Mouse (Mus musculus) MEL (cell line): Measurements from ENCODE around the gene Cep55. TPM values are rescaled to one million over a fixed set of nuclear protein-coding genes. Genes with fewer than 3 reads are reported as not detected.

Experiments used
- DNase-seq: peaks from one replicate; pipeline ENCODE4 v3.0.0; 2011; ENCODE audit warnings: low read depth, low spot score
- H3K27ac ChIP-seq: 2 replicates; pipeline ENCODE4 v1.5.1; 2012; ENCODE audit warnings: low read depth, mild to moderate bottlenecking, control low read depth, low read length, moderate library complexity; ENCODE audit not compliant: control insufficient read depth
- H3K27me3 ChIP-seq, 2 experiments: fragments of 150-350 bp in 1 of 2; sonication (generic) in 1 of 2; 2 replicates each; pipeline ENCODE4 v1.6.1; 2012; ENCODE audit warnings: low read length in 2 of 2, mild to moderate bottlenecking in 2 of 2, improper control_type of control experiment in 1 of 2, moderate library complexity in 1 of 2; ENCODE audit not compliant: insufficient read depth in 2 of 2, control insufficient read depth in 1 of 2
- H3K36me3 ChIP-seq, 2 experiments: 2 replicates each; pipeline ENCODE4 v1.6.1; 2012 to 2014; ENCODE audit warnings: low read length in 2 of 2, improper control_type of control experiment in 1 of 2, inconsistent platforms in 1 of 2, mild to moderate bottlenecking in 1 of 2; ENCODE audit not compliant: insufficient read depth in 2 of 2, control insufficient read depth in 1 of 2
- H3K4me1 ChIP-seq, 2 experiments: fragments of 150-350 bp in 1 of 2; sonication (generic) in 1 of 2; 2 replicates each; pipeline ENCODE4 v1.6.1; 2012; ENCODE audit warnings: low read length in 2 of 2, improper control_type of control experiment in 1 of 2, mild to moderate bottlenecking in 1 of 2; ENCODE audit not compliant: insufficient read depth in 2 of 2, control insufficient read depth in 1 of 2
- H3K4me3 ChIP-seq, 2 experiments: fragments of 150-350 bp in 1 of 2; sonication (generic) in 1 of 2; 2 replicates each; pipeline ENCODE4 v1.5.1; 2012; ENCODE audit warnings: low read depth in 2 of 2, low read length in 2 of 2, mild to moderate bottlenecking in 2 of 2, moderate library complexity in 2 of 2, control low read depth in 1 of 2, improper control_type of control experiment in 1 of 2; ENCODE audit not compliant: control insufficient read depth in 1 of 2, insufficient read depth in 1 of 2
- H3K79me2 ChIP-seq: 2 replicates; pipeline ENCODE4 v1.6.1; 2012; ENCODE audit warnings: mild to moderate bottlenecking, low read length, moderate library complexity; ENCODE audit not compliant: control insufficient read depth, poor library complexity, insufficient read depth
- H3K9ac ChIP-seq: 2 replicates; pipeline ENCODE4 v1.6.1; 2012; ENCODE audit warnings: low read depth, mild to moderate bottlenecking, control low read depth, low read length, moderate library complexity; ENCODE audit not compliant: control insufficient read depth, poor library complexity, severe bottlenecking
- H3K9me3 ChIP-seq: fragments of 150-350 bp; sonication (generic); replicated peaks from 2 replicates; pipeline ENCODE4 v1.6.1; 2012; ENCODE audit warnings: mild to moderate bottlenecking, low read length, improper control_type of control experiment, moderate library complexity; ENCODE audit not compliant: insufficient read depth
- BHLHE40 ChIP-seq: IDR thresholded peaks from 2 replicates; pipeline ENCODE4 v1.6.1; 2012; ENCODE audit warnings: low read depth, mild to moderate bottlenecking, inconsistent platforms, low read length, improper control_type of control experiment, borderline replicate concordance
- CHD1 ChIP-seq: IDR thresholded peaks from 2 replicates; pipeline ENCODE4 v1.6.1; 2012; ENCODE audit warnings: low read depth, mild to moderate bottlenecking, inconsistent platforms, low read length, improper control_type of control experiment
- CHD2 ChIP-seq: IDR thresholded peaks from 2 replicates; pipeline ENCODE4 v1.6.1; 2011; ENCODE audit warnings: low read length, improper control_type of control experiment
- CTCF ChIP-seq, 3 experiments: IDR thresholded peaks in 2 of 3; conservative IDR thresholded peaks in 1 of 3; 2 replicates each; pipeline ENCODE4 v1.5.1; 2011 to 2012; ENCODE audit warnings: low read length in 3 of 3, low read depth in 2 of 3, mild to moderate bottlenecking in 2 of 3, improper control_type of control experiment in 1 of 3, inconsistent platforms in 1 of 3, mixed read lengths in 1 of 3, moderate library complexity in 1 of 3; ENCODE audit not compliant: control insufficient read depth in 1 of 3, insufficient read depth in 1 of 3, poor library complexity in 1 of 3, severe bottlenecking in 1 of 3
- GATA1 ChIP-seq: IDR thresholded peaks from 2 replicates; pipeline ENCODE4 v1.6.1; 2011; ENCODE audit warnings: low read depth, low read length, improper control_type of control experiment
- MAFK ChIP-seq: IDR thresholded peaks from 2 replicates; pipeline ENCODE4 v1.6.1; 2011; ENCODE audit warnings: low read depth, mild to moderate bottlenecking, low read length, improper control_type of control experiment, borderline replicate concordance
- MAX ChIP-seq: IDR thresholded peaks from 2 replicates; pipeline ENCODE4 v1.6.1; 2011; ENCODE audit warnings: low read length, improper control_type of control experiment
- MAZ ChIP-seq: IDR thresholded peaks from 2 replicates; pipeline ENCODE4 v1.6.1; 2012; ENCODE audit warnings: low read depth, mild to moderate bottlenecking, inconsistent platforms, low read length, improper control_type of control experiment
- MXI1 ChIP-seq: IDR thresholded peaks from 2 replicates; pipeline ENCODE4 v1.6.1; 2011; ENCODE audit warnings: mild to moderate bottlenecking, low read depth, low read length, improper control_type of control experiment
- MYB ChIP-seq: IDR thresholded peaks from 2 replicates; pipeline ENCODE4 v1.6.1; 2011; ENCODE audit warnings: mild to moderate bottlenecking, low read depth, low read length, improper control_type of control experiment
- NRF1 ChIP-seq: IDR thresholded peaks from 2 replicates; pipeline ENCODE4 v1.6.1; 2014; ENCODE audit warnings: low read depth, mild to moderate bottlenecking, inconsistent platforms, low read length, improper control_type of control experiment, moderate library complexity; ENCODE audit not compliant: poor library complexity, insufficient read depth, severe bottlenecking
- POLR2A ChIP-seq, 2 experiments: IDR thresholded peaks; 2 replicates each; pipeline ENCODE4 v1.6.1; 2011 to 2012; ENCODE audit warnings: low read length in 2 of 2, mild to moderate bottlenecking in 2 of 2, control low read depth in 1 of 2, improper control_type of control experiment in 1 of 2, low read depth in 1 of 2, moderate library complexity in 1 of 2; ENCODE audit not compliant: control insufficient read depth in 1 of 2, insufficient read depth in 1 of 2, poor library complexity in 1 of 2
- SMC3 ChIP-seq: IDR thresholded peaks from 2 replicates; pipeline ENCODE4 v1.6.1; 2011; ENCODE audit warnings: low read depth, low read length, improper control_type of control experiment
- TCF12 ChIP-seq: IDR thresholded peaks from 2 replicates; pipeline ENCODE4 v1.6.1; 2014; ENCODE audit warnings: low read depth, mild to moderate bottlenecking, inconsistent platforms, low read length, improper control_type of control experiment, moderate library complexity
- USF1 ChIP-seq: IDR thresholded peaks from 2 replicates; pipeline ENCODE4 v1.6.1; 2014; ENCODE audit warnings: low read depth, mild to moderate bottlenecking, inconsistent platforms, low read length, improper control_type of control experiment, moderate library complexity
- USF2 ChIP-seq, 2 experiments: IDR thresholded peaks; 2 replicates each; pipeline ENCODE4 v1.6.1; 2011 to 2012; ENCODE audit warnings: improper control_type of control experiment in 2 of 2, low read length in 2 of 2, borderline replicate concordance in 1 of 2, inconsistent platforms in 1 of 2, low read depth in 1 of 2, mild to moderate bottlenecking in 1 of 2; ENCODE audit not compliant: insufficient read depth in 1 of 2
- ZKSCAN1 ChIP-seq: IDR thresholded peaks from 2 replicates; pipeline ENCODE4 v1.6.1; 2012; ENCODE audit warnings: low read depth, mild to moderate bottlenecking, inconsistent platforms, low read length, improper control_type of control experiment, moderate library complexity
- ZMIZ1 ChIP-seq: IDR thresholded peaks from 2 replicates; pipeline ENCODE4 v1.6.1; 2012; ENCODE audit warnings: low read depth, mild to moderate bottlenecking, inconsistent platforms, low read length, improper control_type of control experiment, moderate library complexity
- polyA plus RNA-seq, 2 experiments: library from polyadenylated mRNA; stranded (reverse) in 1 of 2; unstranded in 1 of 2; fragments of >175 nt in 1 of 2; fragments of >200 nt in 1 of 2; gene quantifications; 2 replicates each; pipeline versions ENCODE4 v1.2.1 to v1.2.4; 2012; ENCODE audit warnings: low replicate concordance in 2 of 2, low read depth in 1 of 2; ENCODE audit not compliant: insufficient read length in 2 of 2, insufficient read depth in 1 of 2, missing spikeins in 1 of 2
- total RNA-seq: library from RNA; depleted of rRNA; stranded (reverse); fragments of 300-350 nt; gene quantifications from 2 replicates; pipeline ENCODE4 v1.2.3, GENCODE M21; 2012

Gene Cep55
- total and polyA plus RNA-seq, 3 experiments = 11.1 to 17.1 TPM; not detected in 1

DNA sequence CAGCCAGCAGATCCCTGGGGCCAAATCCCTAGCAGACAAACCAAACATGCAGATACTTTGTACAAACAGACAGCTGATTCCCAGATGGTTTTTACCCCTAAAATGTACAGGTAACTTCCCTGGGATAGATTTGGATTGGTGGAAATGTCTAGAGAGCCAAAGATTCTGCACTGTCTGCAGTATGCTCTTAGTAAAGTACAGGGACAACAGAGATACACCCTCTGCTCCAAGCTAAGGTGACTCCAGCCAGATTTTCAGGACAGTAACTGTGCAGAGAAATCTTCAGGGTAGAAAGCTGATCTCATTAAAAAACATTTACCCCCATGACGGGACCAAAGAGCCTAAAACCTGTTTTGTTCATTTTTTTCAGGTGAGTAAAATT lies 38.9 kb upstream of the Cep55 start:
- no peaks in the 10 kb centered on the region for H3K27me3 ChIP-seq
- DNase-seq = no peak
- no peaks in the 10 kb centered on the region for H3K4me1 ChIP-seq
- H3K36me3 ChIP-seq = no peaks in the 10 kb centered on the region
- no peak overlapping the region for H3K9ac ChIP-seq
- no peaks in the 10 kb centered on the region for H3K9me3 ChIP-seq
- no peak overlapping the region for H3K27ac ChIP-seq
- H3K4me3 ChIP-seq = no peak overlapping the region
- TF ChIP-seq BHLHE40 (no peak), TCF12 (no peak), CHD2 (no peak), ZMIZ1 (no peak), MAFK (no peak), MXI1 (no peak), USF2 (IDR thresholded peaks at IDR 0.05; ENCODE audit: borderline replicate concordance in 1 of 2, insufficient read depth in 1 of 2, low read depth in 1 of 2, low read length in 2 of 2) (no peak), MYB (no peak), USF1 (no peak), MAZ (no peak)
- no peaks in the 10 kb centered on the region for H3K79me2 ChIP-seq

DNA sequence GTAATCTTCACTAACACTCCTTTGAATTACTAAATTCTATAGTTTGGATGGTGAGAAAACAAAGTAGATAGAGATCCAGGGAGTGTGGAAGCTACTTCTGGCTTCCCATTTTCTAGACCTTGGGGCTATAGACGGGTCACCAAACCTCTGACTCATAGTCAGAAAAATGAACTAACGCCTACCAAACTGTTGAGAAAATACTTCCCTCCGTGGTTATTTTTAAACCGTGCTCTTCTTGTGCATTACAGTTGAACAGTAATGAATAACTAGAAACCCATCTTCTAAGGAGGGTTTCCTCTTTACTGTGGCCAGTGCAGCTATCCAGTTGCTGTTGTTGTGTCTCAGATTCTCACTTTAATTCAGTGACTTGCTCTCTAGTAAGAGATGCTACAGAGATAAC lies 32.1 kb upstream of the Cep55 start:
- H3K4me3 ChIP-seq = no peak overlapping the region
- H3K27ac ChIP-seq = no peak overlapping the region
- no peaks in the 10 kb centered on the region for H3K79me2 ChIP-seq
- TF ChIP-seq CHD1 (no peak), ZMIZ1 (no peak), NRF1 (no peak), MAX (no peak), CTCF (IDR thresholded peaks at IDR 0.05 in 2 of 3, conservative IDR thresholded peaks at IDR 0.05 in 1 of 3; ENCODE audit: control insufficient read depth in 1 of 3, insufficient read depth in 1 of 3, low read depth in 2 of 3, low read length in 3 of 3, poor library complexity in 1 of 3, severe bottlenecking in 1 of 3) (no peak), GATA1 (no peak), USF2 (IDR thresholded peaks at IDR 0.05; ENCODE audit: borderline replicate concordance in 1 of 2, insufficient read depth in 1 of 2, low read depth in 1 of 2, low read length in 2 of 2) (no peak), ZKSCAN1 (no peak), SMC3 (no peak), MAFK (no peak), POLR2A (IDR thresholded peaks at IDR 0.05; ENCODE audit: control insufficient read depth in 1 of 2, insufficient read depth in 1 of 2, low read depth in 1 of 2, low read length in 2 of 2, poor library complexity in 1 of 2) (no peak)
- no peak overlapping the region for H3K9ac ChIP-seq
- H3K36me3 ChIP-seq = no peaks in the 10 kb centered on the region
- no peaks in the 10 kb centered on the region for H3K9me3 ChIP-seq
- DNase-seq = no peak
- H3K27me3 ChIP-seq = no peaks in the 10 kb centered on the region
- no peaks in the 10 kb centered on the region for H3K4me1 ChIP-seq
